Mouse (Mus musculus) erythroblast, embryonic 14.5 days (primary cell): ENCODE measurements around the gene Stx17.

Experiments used
- GATA1 ChIP-seq: IDR thresholded peaks from 2 replicates; pipeline ENCODE4 v1.6.1; 2012; ENCODE audit warnings: low read length, inconsistent platforms, mixed read lengths
- TAL1 ChIP-seq: IDR thresholded peaks from 3 replicates; pipeline ENCODE4 v1.6.1; 2012; ENCODE audit warnings: low read length, inconsistent platforms, mixed read lengths

- no peak for TF ChIP-seq GATA1
- no peak for TF ChIP-seq TAL1
These were observed 78.8 kb downstream of the Stx17 start for GRCm38 (mm10) chr4:48203564-48203963.
